Mouse (Mus musculus): ENCODE measurements around the gene Gm4858. TPM values are rescaled to one million over a fixed set of nuclear protein-coding genes. Genes with fewer than 3 reads are reported as not detected.

Gene Gm4858
- polyA plus RNA-seq, 1 experiment from 2014 or later: not detected

- Histone ChIP-seq H3K27ac (replicated peaks) (no peak overlapping the region), H3K4me2 (no peak overlapping the region), H3K4me1 (no peaks in the 10 kb centered on the region), H3K4me3 (replicated peaks) (no peak overlapping the region), H3K9ac (replicated peaks) (no peak overlapping the region), H3K36me3 (no peaks in the 10 kb centered on the region), H3K9me3 (replicated peaks) (no peaks in the 10 kb centered on the region), H3K27me3 (replicated peaks) (no peaks in the 10 kb centered on the region)
- 3% methylated on average over 2 of the region's 2 CpGs for WGBS
- ATAC-seq (ENCODE audit: low FRiP score): no peak
Measured at GRCm38 (mm10) chr3:93114481-93114880, 45.9 kb downstream of the Gm4858 start.

- H3K27ac ChIP-seq (replicated peaks): no peak overlapping the region
- no peak overlapping the region for H3K4me2 ChIP-seq
- H3K4me1 ChIP-seq: no peaks in the 10 kb centered on the region
- H3K9ac ChIP-seq (replicated peaks): no peak overlapping the region
- H3K27me3 ChIP-seq (replicated peaks): no peaks in the 10 kb centered on the region
- no peaks in the 10 kb centered on the region for H3K9me3 ChIP-seq (replicated peaks)
- H3K36me3 ChIP-seq: no peaks in the 10 kb centered on the region
- no peak for ATAC-seq (ENCODE audit: low FRiP score)
- no peak overlapping the region for H3K4me3 ChIP-seq (replicated peaks)
- 51% methylated on average over 4 of the region's 4 CpGs for WGBS
Measured at GRCm38 (mm10) chr3:93119101-93119500, 50.5 kb downstream of the Gm4858 start.

Other genes starting within 250 kb of the Gm4858 start
- gene Kprp, start 241.6 kb upstream of the Gm4858 start, polyA plus RNA-seq (2015; fragmentation: Nextera tagmentation; extraction: Ambion mirVana): not detected in 2 replicates
- not detected in 2 replicates for gene Lce1l, start 217.5 kb upstream of the Gm4858 start, polyA plus RNA-seq (2015; fragmentation: Nextera tagmentation; extraction: Ambion mirVana)
- gene 2310050C09Rik, start 198.6 kb upstream of the Gm4858 start, polyA plus RNA-seq (2015; fragmentation: Nextera tagmentation; extraction: Ambion mirVana): not detected in 2 replicates
- gene Lce3a, start 142.6 kb upstream of the Gm4858 start, polyA plus RNA-seq (2015; fragmentation: Nextera tagmentation; extraction: Ambion mirVana): not detected in 2 replicates
- gene Lce3b, start 135.8 kb upstream of the Gm4858 start, polyA plus RNA-seq (2015; fragmentation: Nextera tagmentation; extraction: Ambion mirVana): not detected in 2 replicates
- not detected in 2 replicates for gene Lce3c, start 124.3 kb upstream of the Gm4858 start, polyA plus RNA-seq (2015; fragmentation: Nextera tagmentation; extraction: Ambion mirVana)
- not detected in 2 replicates for gene Lce3d, start 111.4 kb upstream of the Gm4858 start, polyA plus RNA-seq (2015; fragmentation: Nextera tagmentation; extraction: Ambion mirVana)
- gene Lce3e, start 101.8 kb upstream of the Gm4858 start, polyA plus RNA-seq (2015; fragmentation: Nextera tagmentation; extraction: Ambion mirVana): not detected in 2 replicates
- not detected in 2 replicates for gene Lce3f, start 76.6 kb upstream of the Gm4858 start, polyA plus RNA-seq (2015; fragmentation: Nextera tagmentation; extraction: Ambion mirVana)
- 0.88 and 0.97 TPM in 2 replicates for gene Crct1, start 53.1 kb upstream of the Gm4858 start, polyA plus RNA-seq (2015; fragmentation: Nextera tagmentation; extraction: Ambion mirVana)
- gene Lce1m, start 49.8 kb upstream of the Gm4858 start, polyA plus RNA-seq (2015; fragmentation: Nextera tagmentation; extraction: Ambion mirVana): not detected in 2 replicates
- gene Crnn, start 76.0 kb downstream of the Gm4858 start, polyA plus RNA-seq (2015; fragmentation: Nextera tagmentation; extraction: Ambion mirVana): not detected in 2 replicates
- gene Flg2, start 128.5 kb downstream of the Gm4858 start, polyA plus RNA-seq (2015; fragmentation: Nextera tagmentation; extraction: Ambion mirVana): not detected in 2 replicates
- not detected in 2 replicates for gene Flg, start 204.7 kb downstream of the Gm4858 start, polyA plus RNA-seq (2015; fragmentation: Nextera tagmentation; extraction: Ambion mirVana)